Mouse (Mus musculus): ENCODE results near the gene Sec14l3. TPM values are rescaled to one million over a fixed set of nuclear protein-coding genes. Genes with fewer than 3 reads are reported as not detected.
"Not testable (repeated sequence)": the region's sequence is repeated elsewhere in the genome, so short reads cannot be mapped to it uniquely, and the experiment has no call there.

Sec14l3 gene
- not detected for total RNA-seq (2021)
- long read RNA-seq, experiment 1 = 0 reads
- long read RNA-seq, experiment 2 = 0 reads

DNA sequence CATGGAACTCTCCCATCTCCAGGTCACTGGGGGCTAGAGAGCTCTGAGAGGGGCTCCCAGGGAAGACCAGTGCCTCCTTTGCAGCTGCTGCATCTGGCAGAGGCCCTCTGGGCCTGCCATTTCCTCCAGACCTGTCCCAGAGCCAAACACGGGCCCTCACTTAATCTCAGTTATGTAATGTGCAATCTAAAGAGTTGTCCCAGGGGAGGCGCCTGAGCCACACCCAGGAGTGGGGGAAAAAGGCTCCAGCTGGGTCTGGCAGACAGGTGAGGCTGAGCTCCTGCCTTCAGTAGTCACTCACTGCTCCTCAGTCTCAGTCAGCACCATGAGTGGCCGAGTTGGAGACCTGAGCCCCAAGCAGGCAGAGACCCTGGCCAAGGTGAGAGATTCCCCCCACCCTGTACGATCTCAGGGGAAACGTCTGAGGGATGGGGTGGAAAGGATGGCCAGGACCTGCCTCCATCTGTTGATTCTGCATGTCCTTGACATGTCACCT lies at the start of gene Sec14l3:
TSS of gene Sec14l3 (plus strand) at position 215 of the 496 bp plus-strand sequence.
- DNase-seq (ENCODE audit: low spot score) = no peak

DNA sequence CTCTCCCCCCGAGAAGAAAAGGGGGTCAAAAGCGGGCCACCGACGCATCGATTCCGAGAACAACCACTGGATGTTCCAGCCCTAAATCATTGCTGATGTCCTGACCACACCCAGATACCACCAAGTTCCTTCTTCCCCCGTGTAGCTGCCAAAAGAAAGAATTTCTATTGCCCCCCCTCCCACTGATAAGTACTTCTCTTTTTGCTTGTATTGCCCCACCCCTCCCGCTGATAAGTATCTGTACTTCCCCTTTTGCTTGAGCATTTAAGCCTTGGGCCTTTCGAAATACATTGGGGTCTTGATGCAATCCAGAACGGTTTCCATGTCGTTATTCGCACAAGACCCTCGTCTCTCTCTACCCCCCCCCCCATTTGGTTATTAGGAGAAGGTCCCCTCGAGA lies 48.8 kb upstream of the Sec14l3 start:
- DNase-seq (ENCODE audit: low spot score) = not testable (repeated sequence)

DNA sequence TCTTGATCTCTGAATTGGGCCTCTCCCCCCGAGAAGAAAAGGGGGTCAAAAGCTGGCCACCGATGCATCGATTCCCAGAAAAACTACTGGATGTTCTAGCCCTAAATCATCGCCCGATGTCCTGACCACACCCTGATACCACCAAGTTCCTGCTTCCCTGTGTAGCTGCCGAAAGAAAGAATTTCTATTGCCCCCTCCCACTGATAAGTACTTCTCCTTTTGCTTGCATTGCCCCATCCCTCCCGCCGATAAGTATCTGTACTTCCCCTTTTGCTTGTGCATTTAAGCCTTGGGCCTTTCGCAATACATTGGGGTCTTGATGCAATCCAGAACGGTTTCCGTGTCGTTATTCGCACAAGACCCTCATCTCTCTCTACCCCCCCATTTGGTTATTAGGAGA lies 42.5 kb upstream of the Sec14l3 start:
- DNase-seq (ENCODE audit: low spot score) = not testable (repeated sequence)

DNA sequence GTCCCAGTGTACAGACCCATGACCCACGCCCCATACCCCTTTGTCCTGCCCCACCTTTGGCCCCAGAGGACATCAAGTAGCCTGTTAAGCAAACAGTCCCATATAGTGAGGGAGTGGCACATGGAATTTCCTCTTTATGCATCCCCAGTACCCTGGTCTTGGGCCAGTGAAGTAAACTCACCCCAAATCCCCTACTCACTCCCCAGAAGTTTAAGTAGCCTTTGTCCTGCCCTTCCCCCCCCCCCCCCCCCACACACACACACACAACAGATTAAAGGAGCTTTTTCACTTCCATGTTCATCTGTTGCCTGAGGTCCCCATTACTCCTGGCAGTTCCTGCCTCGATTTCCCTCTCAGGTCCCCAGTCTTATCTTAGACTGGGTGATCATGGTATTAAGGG lies 41.3 kb upstream of the Sec14l3 start:
- DNase-seq (ENCODE audit: low spot score) = no peak

DNA sequence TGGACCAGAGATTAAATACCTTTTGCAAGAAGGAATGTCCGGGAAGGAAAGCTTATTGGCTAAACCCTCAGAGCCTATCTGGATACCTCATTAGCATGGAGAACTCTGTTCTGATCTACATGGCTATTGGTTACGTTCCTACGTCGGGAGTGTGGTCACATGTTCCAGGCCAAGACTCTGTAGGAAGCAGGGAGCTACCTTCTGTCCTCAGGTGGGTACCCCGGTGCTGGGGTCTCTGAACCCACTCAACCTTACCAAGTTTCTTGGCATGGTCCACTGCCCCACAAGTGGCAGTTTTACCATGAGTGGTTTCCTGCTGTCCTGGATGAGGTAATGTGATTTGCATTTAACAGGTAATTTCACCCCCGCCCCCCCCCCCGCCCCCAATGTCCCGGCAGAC lies 37.6 kb upstream of the Sec14l3 start:
- no peak for DNase-seq (ENCODE audit: low spot score)

DNA sequence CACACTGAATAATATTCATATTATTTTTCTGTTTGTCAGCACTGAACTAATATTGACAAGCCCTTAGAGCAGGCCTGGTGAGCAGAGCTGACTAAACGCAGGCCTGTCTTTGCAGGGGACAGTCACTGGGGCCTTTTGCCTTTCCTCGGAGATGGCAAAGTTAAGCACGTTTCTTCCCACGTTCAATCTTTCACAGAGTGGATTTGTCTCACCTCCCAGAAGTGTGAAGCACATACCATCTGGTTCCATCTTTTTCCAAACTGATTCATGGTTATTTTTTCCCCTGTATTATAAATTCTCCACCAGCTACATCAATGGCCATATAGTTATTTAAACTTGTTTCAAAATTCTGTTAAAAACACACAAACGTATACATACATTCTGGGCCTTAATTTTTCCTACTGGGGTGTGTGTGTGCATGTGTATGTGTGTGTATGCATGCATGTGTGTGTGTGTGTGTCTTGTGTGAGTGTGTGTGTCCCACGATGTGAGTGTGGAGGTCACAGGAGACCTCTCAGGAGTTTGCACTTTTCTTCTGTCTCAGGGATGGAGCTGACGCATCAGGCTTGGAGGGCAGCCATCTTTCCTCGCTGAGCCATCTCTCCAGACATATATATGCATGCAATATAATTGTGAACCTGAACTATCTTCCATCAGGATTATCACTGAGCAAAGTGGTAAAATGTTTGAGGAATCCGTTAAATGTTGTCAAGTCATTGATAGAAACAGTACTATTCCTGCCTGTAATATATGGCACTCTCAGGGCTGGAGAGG lies 36.9 kb upstream of the Sec14l3 start:
- no peak for DNase-seq (ENCODE audit: low spot score)

DNA sequence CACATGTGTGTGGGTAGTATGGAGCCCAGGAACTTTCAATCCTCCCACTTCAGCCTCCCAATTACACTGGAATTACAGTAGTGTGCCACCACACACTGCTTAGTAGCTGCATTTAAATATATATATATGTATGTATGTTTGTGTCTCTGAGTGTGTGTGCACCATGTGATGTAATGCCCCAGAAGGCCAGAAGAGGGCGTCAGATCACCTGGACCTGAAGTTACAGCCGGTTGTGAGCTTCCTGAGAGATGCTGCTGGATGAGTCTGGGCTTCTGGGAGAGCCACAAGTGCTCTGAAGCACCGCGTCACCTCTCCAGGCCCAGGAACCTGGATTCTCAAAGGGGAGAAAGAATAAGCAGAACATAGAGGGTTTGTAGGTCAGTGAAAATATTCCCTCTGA lies 35.3 kb upstream of the Sec14l3 start:
- DNase-seq (ENCODE audit: low spot score) = no peak

DNA sequence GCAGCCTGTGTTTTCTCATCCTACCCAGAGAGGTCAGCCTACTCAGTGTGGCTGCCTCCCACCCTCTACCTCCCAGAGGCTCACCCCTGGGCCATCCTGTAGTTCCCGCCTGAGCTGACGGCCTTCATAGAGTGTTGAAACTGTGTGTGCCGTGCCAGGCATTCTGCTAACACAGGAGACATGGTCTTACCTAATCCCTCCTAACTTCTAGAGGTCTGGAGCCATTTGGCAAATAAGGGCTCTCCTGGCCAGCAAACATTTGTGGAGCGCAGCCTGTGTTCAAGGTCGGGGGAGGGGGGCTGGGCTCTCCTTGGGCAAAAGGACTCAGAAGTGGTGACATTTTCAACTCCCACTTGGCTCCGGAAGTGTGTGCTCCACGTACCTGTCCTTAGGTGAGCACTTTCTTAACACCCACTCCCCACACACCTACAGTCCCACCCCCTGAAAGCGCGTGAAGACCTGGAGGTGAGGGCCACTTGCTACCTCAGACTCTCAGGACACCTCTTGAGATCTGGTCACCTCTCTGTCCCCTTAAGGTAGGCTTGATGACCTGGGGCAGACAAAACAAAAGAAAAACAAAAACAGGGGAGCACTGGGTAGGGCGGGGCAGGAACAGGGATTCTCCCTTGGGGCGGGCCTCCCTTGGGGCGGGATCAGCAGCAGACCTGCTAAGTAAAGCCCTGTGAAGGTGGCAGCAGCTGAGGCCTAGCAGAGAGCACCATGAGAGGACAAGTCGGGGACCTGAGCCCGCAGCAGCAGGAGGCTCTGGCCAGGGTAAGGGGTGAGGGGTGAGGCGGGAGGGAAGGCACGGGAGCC lies 33.3 kb upstream of the Sec14l3 start, which contains the start of gene Sec14l4:
TSS of gene Sec14l4 (plus strand) at position 337 of the 816 bp plus-strand sequence.
- DNase-seq (ENCODE audit: low spot score) = no peak

DNA sequence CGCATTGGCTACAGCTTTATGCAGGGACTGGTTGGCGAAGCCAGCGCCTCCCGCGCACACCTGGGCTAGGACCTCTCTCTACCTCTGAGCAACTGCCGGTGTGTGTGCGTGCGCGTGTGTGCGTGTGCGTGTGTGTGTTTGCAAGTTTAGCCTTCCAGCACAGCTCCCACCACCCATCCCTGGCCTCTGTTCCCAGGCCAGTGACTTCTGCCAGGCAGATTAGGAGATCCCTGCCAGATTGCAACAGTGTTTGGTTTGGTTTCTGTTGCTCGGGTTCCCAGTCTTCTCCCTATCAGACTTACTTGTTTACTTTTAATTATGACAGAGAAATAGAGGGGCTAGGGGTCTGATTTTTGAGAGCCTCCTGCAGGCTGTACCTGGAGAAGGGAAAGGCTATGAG lies 32.7 kb upstream of the Sec14l3 start:
- no peak for DNase-seq (ENCODE audit: low spot score)

DNA sequence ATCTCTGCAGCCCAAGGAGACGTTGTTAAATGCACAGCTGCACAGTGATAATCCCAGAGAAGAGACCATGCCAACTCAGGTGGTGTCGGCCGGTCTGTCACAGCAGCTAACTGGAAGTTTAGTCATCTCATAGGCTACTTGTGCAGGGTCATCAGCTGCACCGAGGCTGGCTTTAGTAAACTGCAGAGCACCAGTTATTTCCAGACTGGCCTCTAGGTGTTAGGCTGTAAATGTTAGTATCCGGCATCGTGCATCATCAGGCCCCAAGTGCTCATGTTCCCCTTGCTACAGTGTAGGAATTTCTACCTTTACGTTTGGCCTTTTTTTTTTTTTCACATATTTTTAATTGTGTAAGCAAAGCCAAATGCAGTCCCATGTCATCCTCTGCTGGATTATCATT lies 31.2 kb upstream of the Sec14l3 start:
- no peak for DNase-seq (ENCODE audit: low spot score)

DNA sequence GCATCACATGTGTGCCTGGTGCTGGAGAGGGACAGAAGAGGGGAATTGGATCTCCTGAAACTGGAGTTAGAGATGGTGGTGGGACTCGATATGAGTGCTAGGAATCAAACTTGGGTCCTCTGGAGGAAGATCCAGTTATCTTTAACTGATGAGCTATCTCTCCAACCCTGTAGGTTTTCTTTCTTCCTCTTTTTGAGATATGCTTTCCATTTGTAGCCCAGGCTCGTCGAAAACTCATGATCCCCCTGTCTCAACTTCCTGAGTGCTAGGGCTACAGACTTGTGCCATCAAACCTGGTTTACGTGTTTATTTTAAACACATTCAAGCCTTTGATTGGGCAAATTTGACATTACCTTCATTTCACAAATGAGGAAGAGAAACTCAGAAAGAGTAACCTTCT lies 30.5 kb upstream of the Sec14l3 start:
- DNase-seq (ENCODE audit: low spot score) = no peak

DNA sequence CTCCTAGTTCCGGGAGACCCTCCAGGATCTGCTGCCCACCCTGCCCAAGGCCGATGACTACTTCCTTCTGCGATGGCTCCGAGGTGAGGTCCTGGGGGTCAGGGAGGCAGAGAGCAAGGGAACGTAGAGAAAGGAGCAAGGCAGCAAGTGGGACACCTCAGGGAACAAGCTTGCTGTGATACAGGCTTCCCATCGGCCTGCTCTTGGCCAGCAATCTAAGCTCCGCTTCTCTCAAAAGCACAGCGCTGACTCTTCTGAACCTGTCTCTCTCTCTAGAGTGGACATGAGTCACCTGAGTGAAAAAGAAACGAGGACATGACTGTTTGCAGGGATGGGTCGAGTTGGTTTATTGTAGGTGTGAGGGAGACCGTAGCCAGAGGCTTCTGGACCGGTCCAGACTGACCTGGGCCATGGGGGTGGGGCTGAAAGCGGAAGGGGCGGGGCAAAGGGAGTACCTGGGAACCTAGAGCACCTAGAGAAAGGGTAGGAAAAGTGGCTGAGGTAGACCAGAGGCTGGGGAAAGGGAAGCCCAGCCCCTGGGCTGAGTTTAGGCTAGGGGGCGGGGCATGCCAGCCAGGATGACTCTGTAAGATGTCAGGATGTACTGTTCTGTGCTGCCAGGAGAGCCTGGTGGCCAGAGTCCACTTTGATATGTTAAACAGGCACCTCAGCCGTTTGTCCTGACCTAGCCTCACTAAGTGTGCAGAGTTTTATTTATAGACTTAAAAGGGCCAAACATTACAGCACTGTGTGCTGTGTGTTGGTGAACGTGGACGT lies 29.3 kb upstream of the Sec14l3 start:
- DNase-seq (ENCODE audit: low spot score) = no peak

DNA sequence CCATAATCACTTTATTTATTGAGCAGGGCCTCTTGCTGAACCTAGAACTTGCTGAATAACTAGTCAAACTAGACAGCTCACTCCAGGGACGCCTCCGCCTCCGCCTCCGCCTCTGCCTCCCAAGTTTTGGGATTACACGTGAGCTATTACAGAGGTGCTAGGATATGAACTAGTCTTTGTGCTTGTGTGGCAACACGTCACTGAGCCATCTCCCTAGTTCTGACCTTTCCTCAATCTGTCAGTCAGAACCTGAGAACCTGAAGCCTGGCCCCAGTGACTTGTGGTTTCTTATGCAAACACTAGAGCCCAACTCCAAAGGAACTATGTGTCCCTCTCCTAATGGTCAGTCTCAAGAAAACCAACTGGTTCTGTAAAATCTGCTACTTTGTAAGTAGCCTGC lies 28.7 kb upstream of the Sec14l3 start:
- DNase-seq (ENCODE audit: low spot score) = no peak

DNA sequence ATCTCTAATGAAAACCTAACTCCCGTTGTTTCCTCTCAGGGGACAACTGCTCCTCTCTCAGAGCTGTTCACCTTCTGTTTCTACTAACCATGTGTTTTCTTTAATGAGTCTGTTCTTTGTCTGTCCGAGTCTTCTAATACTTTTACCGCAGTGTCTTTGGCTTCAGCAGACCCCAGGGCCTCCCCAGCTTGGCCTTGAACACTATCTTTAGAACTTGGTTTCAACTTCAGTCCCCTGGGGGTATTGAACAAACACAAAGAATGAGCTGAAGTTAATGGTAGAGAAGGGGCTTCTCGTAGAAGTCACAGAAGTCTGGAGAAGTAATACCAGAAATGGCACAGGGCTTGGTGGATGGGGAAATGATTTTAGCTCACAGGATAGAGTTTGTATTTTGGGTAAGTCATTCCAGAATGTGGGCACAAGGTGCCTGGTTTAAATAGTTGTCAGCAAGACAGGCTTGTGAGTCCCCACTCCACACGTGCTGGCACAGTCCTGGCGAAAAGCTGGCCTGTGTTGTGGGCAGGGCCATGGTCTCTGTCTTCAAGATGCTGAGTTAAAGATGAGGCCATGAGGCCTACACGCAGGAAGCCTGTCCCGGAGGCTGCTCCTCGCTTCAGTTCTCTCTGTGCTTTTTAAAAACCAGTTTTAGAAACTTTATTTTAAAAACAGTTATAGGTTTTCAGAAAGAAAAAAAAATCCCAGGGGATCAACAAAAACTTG lies 28.1 kb upstream of the Sec14l3 start:
- DNase-seq (ENCODE audit: low spot score) = no peak

DNA sequence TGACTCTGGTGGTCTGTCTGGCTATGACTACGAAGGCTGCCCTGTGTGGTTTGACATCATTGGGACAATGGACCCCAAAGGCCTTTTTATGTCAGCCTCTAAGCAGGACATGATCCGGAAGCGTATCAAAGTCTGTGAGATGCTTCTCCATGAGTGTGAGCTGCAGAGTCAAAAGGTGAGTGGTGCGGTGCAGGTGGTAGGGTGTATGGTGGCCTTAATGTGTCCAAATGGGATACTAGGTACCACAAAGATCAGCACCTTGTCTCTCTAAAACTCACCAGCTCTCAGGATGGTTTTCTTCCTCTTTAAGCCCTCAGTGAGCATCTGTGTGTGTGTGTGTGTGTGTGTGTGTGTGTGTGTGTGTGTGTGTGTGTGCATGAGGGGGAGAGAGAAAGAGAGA lies 24.7 kb upstream of the Sec14l3 start:
- DNase-seq (ENCODE audit: low spot score) = no peak

DNA sequence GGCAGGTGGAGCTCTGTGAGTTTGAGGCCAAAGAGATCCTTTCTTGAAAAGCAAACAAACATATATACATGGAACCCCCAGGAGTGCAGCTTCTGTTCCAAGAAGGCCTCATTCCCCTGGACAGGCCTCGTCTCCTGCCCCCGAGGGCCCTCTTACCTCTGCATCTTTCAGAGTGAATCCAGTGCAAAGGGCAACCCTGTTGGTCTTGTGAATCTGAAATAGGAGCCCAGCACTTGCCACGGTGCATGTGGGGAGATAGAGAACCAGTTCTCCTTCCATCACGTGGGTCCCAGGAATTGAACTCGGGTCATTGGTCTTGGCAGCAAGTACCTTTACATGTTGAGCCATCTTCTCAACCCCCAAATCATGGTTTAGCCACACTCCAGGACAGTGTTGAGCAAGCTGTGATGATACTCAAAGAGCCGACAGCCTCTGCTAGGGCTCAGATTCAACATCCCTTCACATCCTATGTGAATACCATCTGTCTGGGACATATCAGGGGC lies 23.5 kb upstream of the Sec14l3 start:
- DNase-seq (ENCODE audit: low spot score) = no peak

DNA sequence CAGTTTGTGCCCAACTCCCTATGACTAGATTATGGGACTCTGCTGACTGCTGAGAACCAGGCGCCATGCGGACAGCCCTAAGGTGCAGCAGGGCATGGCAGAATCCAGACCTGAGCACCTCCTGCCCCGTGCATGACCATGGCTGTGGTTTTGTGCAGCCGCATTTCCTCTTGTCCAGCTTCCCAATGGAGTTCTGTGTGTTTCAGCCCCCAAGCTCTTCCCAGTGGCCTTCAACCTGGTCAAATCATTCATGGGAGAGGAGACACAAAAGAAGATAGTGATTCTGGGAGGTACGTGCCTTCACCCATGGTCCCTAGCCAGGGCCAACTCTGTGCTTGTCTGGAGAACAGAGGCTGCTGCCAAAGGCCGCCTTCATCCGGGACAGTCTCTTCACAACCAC lies 21.6 kb upstream of the Sec14l3 start:
- no peak for DNase-seq (ENCODE audit: low spot score)

DNA sequence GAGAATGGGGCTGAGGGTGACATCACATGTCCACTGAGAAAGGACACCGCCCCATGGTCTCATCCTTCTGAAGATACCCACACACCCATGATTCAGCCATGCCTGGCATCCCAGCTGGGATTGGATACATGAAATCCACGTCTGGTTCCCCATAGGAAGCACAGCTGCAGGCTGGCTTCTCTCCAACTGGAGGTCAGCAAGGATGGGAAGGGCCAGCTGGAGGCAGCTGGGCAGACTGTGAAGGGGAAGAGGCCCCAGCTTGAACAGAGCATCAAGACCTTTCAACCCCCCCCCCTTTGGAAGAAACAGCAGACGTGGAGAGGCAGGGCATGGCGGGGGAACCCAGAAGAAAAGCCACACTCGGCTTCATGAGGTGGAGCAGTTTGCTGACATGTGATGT lies 18.1 kb upstream of the Sec14l3 start:
- DNase-seq (ENCODE audit: low spot score) = no peak

DNA sequence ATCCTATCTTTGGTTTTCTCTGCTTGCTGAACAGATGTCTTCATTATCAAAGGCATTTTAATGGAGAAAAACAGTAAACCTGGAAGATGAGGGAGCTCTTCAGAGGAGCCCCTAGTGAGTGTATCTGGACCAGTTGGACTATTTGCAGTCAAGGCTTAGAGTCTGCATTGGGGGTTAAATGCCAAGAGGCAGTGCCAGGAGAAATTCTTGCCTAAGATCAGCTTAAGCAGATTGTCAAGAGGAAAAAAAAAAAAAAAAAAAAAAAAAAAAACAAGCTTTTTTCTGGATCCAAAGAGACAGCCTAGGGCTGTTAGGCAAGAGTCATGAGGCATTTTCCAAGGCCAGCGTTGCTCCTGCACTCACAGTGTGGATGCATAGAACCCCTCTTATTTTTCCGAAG lies 16.9 kb upstream of the Sec14l3 start:
- DNase-seq (ENCODE audit: low spot score) = no peak

DNA sequence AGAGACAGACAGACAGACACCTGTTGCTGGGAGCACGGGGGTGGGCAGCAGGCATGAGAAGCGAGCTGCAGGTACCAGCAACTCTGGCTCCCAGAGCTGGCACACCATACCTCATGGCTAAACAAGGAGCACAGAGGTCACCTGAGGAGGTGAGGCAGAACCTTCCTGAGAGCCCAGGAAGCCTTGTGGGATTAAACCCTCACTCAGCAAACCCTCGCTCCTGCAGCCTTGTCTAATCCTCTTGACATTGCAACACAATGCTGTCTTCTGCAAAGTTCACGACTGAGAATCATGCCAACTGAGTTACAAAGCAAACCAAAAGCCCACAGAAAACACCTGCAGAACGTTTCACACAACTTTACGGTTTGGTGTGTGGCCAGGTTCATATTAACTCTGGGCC lies 16.2 kb upstream of the Sec14l3 start:
- DNase-seq (ENCODE audit: low spot score) = no peak

DNA sequence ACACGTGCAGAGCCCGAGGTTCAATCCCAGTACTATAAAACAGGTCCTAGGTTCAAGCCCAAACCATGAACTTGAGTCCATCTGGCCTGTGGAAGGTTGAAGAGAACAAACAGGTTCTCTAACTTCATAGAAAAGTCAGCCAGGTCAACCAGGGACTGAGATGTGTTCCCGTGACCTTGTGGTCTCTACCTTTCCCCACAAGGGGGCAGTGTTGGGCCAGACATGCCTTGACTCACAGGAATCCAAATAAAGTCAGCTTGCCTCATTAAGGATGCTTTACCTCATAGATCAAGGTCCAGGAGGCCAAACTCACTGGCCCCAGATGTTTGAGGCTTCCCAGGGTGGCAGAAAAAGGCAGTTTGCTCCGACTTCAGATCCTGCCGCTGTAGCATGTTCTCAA lies 11.1 kb upstream of the Sec14l3 start:
- peak; percentile 61 for DNase-seq (ENCODE audit: low spot score)

All from gastrocnemius, adult 18-20 months (tissue).